Mouse (Mus musculus) right cerebral cortex, postnatal 36 days (tissue): ENCODE measurements around the gene Ubr4.

Source experiments
- DNase-seq, 2 experiments: peaks; one replicate each; pipeline ENCODE4 v3.0.0; 2022; ENCODE audit warnings: low spot score in 2 of 2, mixed read lengths in 1 of 2

Ubr4 gene

GRCm38 (mm10) chr4:139535719-139536118, 183.3 kb downstream of the Ubr4 start:
- DNase-seq = no peak

- no peak for DNase-seq
These were observed 184.3 kb downstream of the Ubr4 start for GRCm38 (mm10) chr4:139536706-139537105.
